ENCODE assay signal across 11 mouse cellular contexts in the genomic region with DNA sequence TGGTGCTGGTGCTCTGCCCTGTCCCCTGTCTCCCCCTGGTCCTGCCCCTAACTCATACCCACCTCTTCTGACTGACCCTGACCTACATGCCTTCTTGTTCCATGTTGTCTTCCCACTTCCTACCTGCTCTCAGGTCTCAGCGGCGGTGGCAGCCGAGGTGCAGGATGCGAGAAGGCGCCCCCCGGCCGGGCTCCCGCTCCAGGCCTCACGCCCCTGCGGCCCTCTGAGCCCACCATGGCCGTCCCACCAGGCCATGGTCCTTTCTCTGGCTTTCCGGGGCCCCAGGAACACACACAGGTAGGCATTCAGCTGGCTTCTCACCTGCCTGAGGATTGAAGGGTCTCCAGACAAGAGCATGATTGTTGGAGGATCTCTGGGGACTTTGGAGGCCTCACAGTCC. TPM values are rescaled to one million over a fixed set of nuclear protein-coding genes. Genes with fewer than 3 reads are reported as not detected.
DNase-seq lines count a peak whose midpoint lies in the region; ATAC-seq and TF ChIP-seq lines count a peak whose summit lies in the region.
"Had no signal": no experiment of that assay in that cellular context is flagged by ENCODE, and none has a peak within 500 bp of the region (broad histone marks: within the 10 kb centered on the region; RNA-seq: fewer than 3 reads in every experiment).

No protein-coding gene starts in this region.

- peak overlapping the region; percentile 91; the same call in 1 of the 2 replicates for H3K4me2 ChIP-seq in kidney, embryonic 14.5 days (replicated peaks; ENCODE audit: low read depth, low read length)
- peak overlapping the region; percentile 84 for H3K4me2 ChIP-seq in forebrain, embryonic 12.5 days
- peak overlapping the region; percentile 64 for H3K4me2 ChIP-seq in hindbrain, embryonic 15.5 days
- H3K4me2 ChIP-seq in midbrain, postnatal 0 days (ENCODE audit: low read depth, low read length, poor library complexity, severe bottlenecking), result peak overlapping the region; percentile 79; the same call in 1 of the 2 replicates

- H3K4me1 ChIP-seq in kidney, embryonic 14.5 days (ENCODE audit: control insufficient read depth, insufficient read depth, low read length), result 0 out of 2 replicates have a peak, but pooled peaks cover 6% of the 10 kb centered on the region
- H3K4me1 ChIP-seq in forebrain, embryonic 12.5 days, result peaks cover 13% of the 10 kb centered on the region
- peaks cover 13% of the 10 kb centered on the region for H3K4me1 ChIP-seq in hindbrain, embryonic 15.5 days (replicated peaks)
- H3K4me1 ChIP-seq in midbrain, postnatal 0 days (ENCODE audit: insufficient read depth, low read length), result no peaks in the 10 kb centered on the region; the same call in 1 of the 2 replicates

- peak overlapping the region; percentile 93; the same call in 1 of the 2 replicates for H3K9ac ChIP-seq in kidney, embryonic 14.5 days (ENCODE audit: low read depth, low read length)
- H3K9ac ChIP-seq in forebrain, embryonic 12.5 days, result peak overlapping the region; percentile 98
- no peak overlapping the region for H3K9ac ChIP-seq in hindbrain, embryonic 15.5 days
- no peak overlapping the region for H3K9ac ChIP-seq in midbrain, postnatal 0 days (replicated peaks; ENCODE audit: low read length, poor library complexity, severe bottlenecking)

- ATAC-seq in kidney, embryonic 14.5 days (ENCODE audit: low FRiP score, low TSS enrichment), result no peak
- no peak for ATAC-seq in forebrain, embryonic 12.5 days (ENCODE audit: low FRiP score)
- no peak for ATAC-seq in hindbrain, embryonic 15.5 days (ENCODE audit: low FRiP score, low read depth)
- no peak for ATAC-seq in midbrain, postnatal 0 days (ENCODE audit: low FRiP score)

- H3K27ac ChIP-seq in kidney, embryonic 14.5 days (ENCODE audit: low read depth, low read length), result no peak overlapping the region
- no peak overlapping the region for H3K27ac ChIP-seq in forebrain, embryonic 12.5 days
- no peak overlapping the region for H3K27ac ChIP-seq in hindbrain, embryonic 15.5 days (replicated peaks)
- H3K27ac ChIP-seq in midbrain, postnatal 0 days (ENCODE audit: low read depth, low read length), result no peak overlapping the region

- H3K9me3 ChIP-seq in kidney, embryonic 14.5 days (ENCODE audit: control insufficient read depth, low read length), result no peaks in the 10 kb centered on the region
- H3K9me3 ChIP-seq in forebrain, embryonic 12.5 days, result no peaks in the 10 kb centered on the region
- H3K9me3 ChIP-seq in hindbrain, embryonic 15.5 days, result no peaks in the 10 kb centered on the region
- H3K9me3 ChIP-seq in midbrain, postnatal 0 days (ENCODE audit: low read length), result no peaks in the 10 kb centered on the region

- TF ChIP-seq CTCF in midbrain, postnatal 0 days (IDR thresholded peaks at IDR 0.05), result no peak

- peaks cover 76% of the 10 kb centered on the region for H3K36me3 ChIP-seq in kidney, embryonic 14.5 days (ENCODE audit: control insufficient read depth, insufficient read depth, low read length)
- peaks cover 73% of the 10 kb centered on the region for H3K36me3 ChIP-seq in forebrain, embryonic 12.5 days (replicated peaks)
- H3K36me3 ChIP-seq in hindbrain, embryonic 15.5 days, result peaks cover 68% of the 10 kb centered on the region
- H3K36me3 ChIP-seq in midbrain, postnatal 0 days (ENCODE audit: insufficient read depth, low read length), result peaks cover 64% of the 10 kb centered on the region

- no peaks in the 10 kb centered on the region for H3K27me3 ChIP-seq in kidney, embryonic 14.5 days (ENCODE audit: control insufficient read depth, insufficient read depth, low read length)
- no peaks in the 10 kb centered on the region for H3K27me3 ChIP-seq in forebrain, embryonic 12.5 days
- H3K27me3 ChIP-seq in hindbrain, embryonic 15.5 days, result no peaks in the 10 kb centered on the region
- no peaks in the 10 kb centered on the region for H3K27me3 ChIP-seq in midbrain, postnatal 0 days (ENCODE audit: insufficient read depth, low read length)

- no peak for DNase-seq in kidney, postnatal 25 days
- DNase-seq in midbrain, postnatal 0 days (ENCODE audit: low spot score), result no peak
- no peak for DNase-seq in frontal cortex, postnatal 25 days (ENCODE audit: low spot score in 2 of 2)
- no peak for DNase-seq in gastrocnemius, adult 18-20 months (ENCODE audit: low spot score)
- DNase-seq: kidney, adult 8-10 months had no signal

- 96% methylated on average over 12 of the region's 12 CpGs for WGBS in kidney, embryonic 14.5 days
- 92% methylated on average over 12 of the region's 12 CpGs for WGBS in forebrain, embryonic 12.5 days
- WGBS in hindbrain, embryonic 15.5 days, result 96% methylated on average over 12 of the region's 12 CpGs
- 96% methylated on average over 12 of the region's 12 CpGs for WGBS in midbrain, postnatal 0 days

- no peak overlapping the region; the same call in 1 of the 2 replicates for H3K4me3 ChIP-seq in kidney, embryonic 14.5 days (ENCODE audit: low read length)
- H3K4me3 ChIP-seq in forebrain, embryonic 12.5 days (replicated peaks), result peak overlapping the region; percentile 92
- H3K4me3 ChIP-seq in hindbrain, embryonic 15.5 days, result no peak overlapping the region
- H3K4me3 ChIP-seq in midbrain, postnatal 0 days (ENCODE audit: low read depth, low read length), result 0 out of 2 replicates have a peak overlapping the region, but pooled peaks have one; percentile 81

RNA-seq across cellular contexts. Expression of a gene that starts 2.1 kb away (rescaled TPM):
- polyA plus RNA-seq in kidney, embryonic 14.5 days (2014; fragmentation: Nextera tagmentation; extraction: Ambion mirVana), result 19.4 and 19.8 TPM in 2 replicates
- 16.9 and 17.4 TPM in 2 replicates for polyA plus RNA-seq in forebrain, embryonic 12.5 days (2016; fragmentation: Nextera tagmentation; extraction: Ambion mirVana)
- polyA plus RNA-seq in hindbrain, embryonic 15.5 days (2015; fragmentation: Nextera tagmentation; extraction: Ambion mirVana), result 14.0 and 14.9 TPM in 2 replicates
- total RNA-seq in midbrain, postnatal 0 days (2014; rRNA removed), result 28.8 and 33.3 TPM in 2 replicates
- polyA plus RNA-seq in midbrain, postnatal 0 days (2015; fragmentation: Nextera tagmentation; extraction: Ambion mirVana), result 8.0 TPM in 2 replicates
- total RNA-seq in gastrocnemius, adult 18-20 months (2021), result 10 to 100 TPM; 48.1 to 84.1 TPM

RNA-seq across cellular contexts. Expression of a gene that starts 11.9 kb away (rescaled TPM):
- polyA plus RNA-seq in kidney, embryonic 14.5 days (2014; fragmentation: Nextera tagmentation; extraction: Ambion mirVana), result 57.0 and 85.8 TPM in 2 replicates
- 147 and 151 TPM in 2 replicates for polyA plus RNA-seq in forebrain, embryonic 12.5 days (2016; fragmentation: Nextera tagmentation; extraction: Ambion mirVana)
- 76.5 and 81.8 TPM in 2 replicates for polyA plus RNA-seq in hindbrain, embryonic 15.5 days (2015; fragmentation: Nextera tagmentation; extraction: Ambion mirVana)
- total RNA-seq in midbrain, postnatal 0 days (2014; rRNA removed), result 31.9 and 34.4 TPM in 2 replicates
- polyA plus RNA-seq in midbrain, postnatal 0 days (2015; fragmentation: Nextera tagmentation; extraction: Ambion mirVana), result 51.9 and 60.9 TPM in 2 replicates
- total RNA-seq in gastrocnemius, adult 18-20 months (2021), result 10 to 100 TPM; 21.8 to 23.0 TPM

RNA-seq across cellular contexts. Expression of a gene that starts 52.1 kb away (rescaled TPM):
- not detected in 2 replicates for polyA plus RNA-seq in kidney, embryonic 14.5 days (2014; fragmentation: Nextera tagmentation; extraction: Ambion mirVana)
- polyA plus RNA-seq in forebrain, embryonic 12.5 days (2016; fragmentation: Nextera tagmentation; extraction: Ambion mirVana), result 0.12 and 0.17 TPM in 2 replicates
- polyA plus RNA-seq in hindbrain, embryonic 15.5 days (2015; fragmentation: Nextera tagmentation; extraction: Ambion mirVana), result 0.08 and 0.13 TPM in 2 replicates
- total RNA-seq in midbrain, postnatal 0 days (2014; rRNA removed), result 0.16 TPM in 1 of 2 replicates, not detected in the other
- 0.05 and 0.06 TPM in 2 replicates for polyA plus RNA-seq in midbrain, postnatal 0 days (2015; fragmentation: Nextera tagmentation; extraction: Ambion mirVana)
- not detected for total RNA-seq in gastrocnemius, adult 18-20 months (2021)
- total RNA-seq: adrenal gland, adult 18-20 months; gastrocnemius, postnatal 4 days; megakaryocyte-erythroid progenitor cell, adult 5-6 weeks had no signal

Comparison
In these comparisons a context has a peak if more than half of its experiments do, and no peak if none do; other contexts are left out.
1. H3K4me3 ChIP-seq: peak in forebrain, embryonic 12.5 days (single experiment) and midbrain, postnatal 0 days (single experiment); none in kidney, embryonic 14.5 days (single experiment) and hindbrain, embryonic 15.5 days (single experiment).
2. H3K9ac ChIP-seq: peak in kidney, embryonic 14.5 days (single experiment) and forebrain, embryonic 12.5 days (single experiment); none in hindbrain, embryonic 15.5 days (single experiment) and midbrain, postnatal 0 days (single experiment).
3. Peak in every context shown above with its lines, with median percentiles within 50 percentile points of each other: H3K4me2 ChIP-seq.